In the genomic region with DNA sequence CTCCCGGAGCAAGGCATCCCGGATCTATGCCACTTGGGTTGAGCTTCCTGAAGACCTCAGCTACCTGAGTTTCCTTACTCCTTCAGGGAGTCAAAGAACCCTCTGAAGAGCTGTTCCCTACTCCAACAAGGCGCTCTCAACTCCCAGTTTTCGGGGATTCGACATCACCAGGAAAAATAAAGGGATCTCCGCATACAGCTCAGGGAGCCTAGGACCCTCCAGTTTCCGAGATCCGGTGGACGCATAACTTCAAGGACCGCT, we compare ENCODE assay signal across 9 mouse cellular contexts. TPM values are rescaled to one million over a fixed set of nuclear protein-coding genes. Genes with fewer than 3 reads are reported as not detected.
DNase-seq lines count a peak whose midpoint lies in the region; ATAC-seq lines count a peak whose summit lies in the region.
"Had no signal": no experiment of that assay in that cellular context is flagged by ENCODE, and none has a peak within 500 bp of the region (broad histone marks: within the 10 kb centered on the region; RNA-seq: fewer than 3 reads in every experiment).

No protein-coding gene starts in this region.

- H3K9ac ChIP-seq in heart, embryonic 15.5 days, result peak overlapping the region; percentile 73
- H3K9ac ChIP-seq in hindbrain, embryonic 11.5 days (ENCODE audit: low read depth, low read length), result peak overlapping the region; percentile 73

- peaks cover 36% of the 10 kb centered on the region for H3K4me1 ChIP-seq in heart, embryonic 15.5 days (replicated peaks)
- H3K4me1 ChIP-seq in hindbrain, embryonic 11.5 days (replicated peaks; ENCODE audit: control insufficient read depth, insufficient read depth, low read length), result peaks cover 6% of the 10 kb centered on the region; the same call in 1 of the 2 replicates
- H3K4me1 ChIP-seq in midbrain, embryonic 10.5 days, result peaks cover 47% of the 10 kb centered on the region

- ATAC-seq in heart, embryonic 15.5 days (replicated peaks; ENCODE audit: insufficient number of reproducible peaks, insufficient read depth, low FRiP score, low read depth), result 0 out of 2 replicates have a peak, but pooled peaks have one; percentile 0
- peak; percentile 15 for ATAC-seq in hindbrain, embryonic 11.5 days (ENCODE audit: low FRiP score)

- under 1% methylated on average over 10 of the region's 10 CpGs for WGBS in heart, embryonic 15.5 days
- WGBS in hindbrain, embryonic 11.5 days, result under 1% methylated on average over 10 of the region's 10 CpGs
- WGBS in midbrain, embryonic 10.5 days, result 0% methylated on average over 10 of the region's 10 CpGs

- H3K4me2 ChIP-seq in heart, embryonic 15.5 days, result peak overlapping the region; percentile 92
- H3K4me2 ChIP-seq in hindbrain, embryonic 11.5 days (replicated peaks; ENCODE audit: low read depth, low read length), result peak overlapping the region; percentile 99

- H3K27me3 ChIP-seq in heart, embryonic 15.5 days, result no peaks in the 10 kb centered on the region
- H3K27me3 ChIP-seq in hindbrain, embryonic 11.5 days (ENCODE audit: control insufficient read depth, insufficient read depth, low read length), result no peaks in the 10 kb centered on the region
- H3K27me3 ChIP-seq in midbrain, embryonic 10.5 days (ENCODE audit: low read depth, poor library complexity, severe bottlenecking), result no peaks in the 10 kb centered on the region

- H3K27ac ChIP-seq in heart, embryonic 15.5 days, result peak overlapping the region; percentile 52
- no peak overlapping the region for H3K27ac ChIP-seq in hindbrain, embryonic 11.5 days (ENCODE audit: low read depth, low read length)
- H3K27ac ChIP-seq in midbrain, embryonic 10.5 days (replicated peaks), result peak overlapping the region; percentile 85

- no peaks in the 10 kb centered on the region for H3K36me3 ChIP-seq in heart, embryonic 15.5 days
- no peaks in the 10 kb centered on the region for H3K36me3 ChIP-seq in hindbrain, embryonic 11.5 days (ENCODE audit: control insufficient read depth, insufficient read depth, low read length)
- H3K36me3 ChIP-seq in midbrain, embryonic 10.5 days, result peaks cover 17% of the 10 kb centered on the region

- intact Hi-C loops in heart, postnatal 36 days (cut with DNase I), result loop anchor here (1.0 to 2.0 kb wide), 3 partner anchors 21 to 35 kb away; no protein-coding TSS in a partner anchor

- DNase-seq in heart, postnatal 36 days, result no peak
- DNase-seq in MEL-GATA-1-ER (ENCODE audit: extremely low read depth, low read depth), result peak; percentile 22
- no peak for DNase-seq in hindbrain, embryonic 11.5 days (ENCODE audit: low spot score)
- no peak for DNase-seq in midbrain, embryonic 10.5 days (ENCODE audit: low spot score)
- DNase-seq in frontal cortex, adult 2 months (ENCODE audit: extremely low spot score in 1 of 2, low spot score in 1 of 2), result no peak
- DNase-seq in kidney, postnatal 36 days, result no peak
- DNase-seq in frontal cortex, postnatal 36 days (ENCODE audit: low spot score in 2 of 2), result no peak

- H3K4me3 ChIP-seq in heart, embryonic 15.5 days, result peak overlapping the region; percentile 73
- H3K4me3 ChIP-seq in hindbrain, embryonic 11.5 days (ENCODE audit: low read depth, low read length), result peak overlapping the region; percentile 71
- H3K4me3 ChIP-seq in midbrain, embryonic 10.5 days, result peak overlapping the region; percentile 75

- no peaks in the 10 kb centered on the region for H3K9me3 ChIP-seq in heart, embryonic 15.5 days (replicated peaks)
- no peaks in the 10 kb centered on the region for H3K9me3 ChIP-seq in hindbrain, embryonic 11.5 days (ENCODE audit: control insufficient read depth, low read length)
- no peaks in the 10 kb centered on the region for H3K9me3 ChIP-seq in midbrain, embryonic 10.5 days (replicated peaks)

RNA-seq across cellular contexts. Expression of a gene that starts 0.3 kb away (rescaled TPM):
- polyA plus RNA-seq in heart, embryonic 15.5 days (2015; fragmentation: Nextera tagmentation; extraction: Ambion mirVana), result 40.2 and 46.4 TPM in 2 replicates
- 10 to 100 TPM; 21.3 to 22.8 TPM for total RNA-seq in heart, postnatal 36 days (2021)
- 15.0 and 15.1 TPM in 2 replicates for polyA plus RNA-seq in hindbrain, embryonic 11.5 days (2014; fragmentation: Nextera tagmentation; extraction: Ambion mirVana)
- 40.1 and 40.4 TPM in 2 replicates for polyA plus RNA-seq in midbrain, embryonic 10.5 days (2016; fragmentation: Nextera tagmentation; extraction: Ambion mirVana)
- 12.6 and 13.4 TPM in 2 replicates for polyA plus RNA-seq in frontal cortex, adult 2 months (2012; rRNA removed)

RNA-seq across cellular contexts. Expression of a gene that starts 34.2 kb away (rescaled TPM):
- 73.9 and 90.0 TPM in 2 replicates for polyA plus RNA-seq in heart, embryonic 15.5 days (2015; fragmentation: Nextera tagmentation; extraction: Ambion mirVana)
- total RNA-seq in heart, postnatal 36 days (2021), result 10 to 100 TPM; 54.1 to 61.3 TPM
- polyA plus RNA-seq in hindbrain, embryonic 11.5 days (2014; fragmentation: Nextera tagmentation; extraction: Ambion mirVana), result 112 and 130 TPM in 2 replicates
- polyA plus RNA-seq in midbrain, embryonic 10.5 days (2016; fragmentation: Nextera tagmentation; extraction: Ambion mirVana), result 108 and 137 TPM in 2 replicates
- 262 TPM in 2 replicates for polyA plus RNA-seq in frontal cortex, adult 2 months (2012; rRNA removed)

RNA-seq across cellular contexts. Expression of a gene that starts 35.0 kb away (rescaled TPM):
- polyA plus RNA-seq in heart, embryonic 15.5 days (2015; fragmentation: Nextera tagmentation; extraction: Ambion mirVana), result 30.8 and 32.7 TPM in 2 replicates
- 10 to 100 TPM; 47.2 to 49.1 TPM for total RNA-seq in heart, postnatal 36 days (2021)
- 21.9 and 22.7 TPM in 2 replicates for polyA plus RNA-seq in hindbrain, embryonic 11.5 days (2014; fragmentation: Nextera tagmentation; extraction: Ambion mirVana)
- polyA plus RNA-seq in midbrain, embryonic 10.5 days (2016; fragmentation: Nextera tagmentation; extraction: Ambion mirVana), result 28.3 and 32.9 TPM in 2 replicates
- 38.2 and 40.3 TPM in 2 replicates for polyA plus RNA-seq in frontal cortex, adult 2 months (2012; rRNA removed)

RNA-seq across cellular contexts. Expression of a gene that starts 43.3 kb away (rescaled TPM):
- polyA plus RNA-seq in heart, embryonic 15.5 days (2015; fragmentation: Nextera tagmentation; extraction: Ambion mirVana), result 194 and 219 TPM in 2 replicates
- 10 to 100 TPM; 80.0 to 81.8 TPM for total RNA-seq in heart, postnatal 36 days (2021)
- polyA plus RNA-seq in hindbrain, embryonic 11.5 days (2014; fragmentation: Nextera tagmentation; extraction: Ambion mirVana), result 298 and 307 TPM in 2 replicates
- 278 and 281 TPM in 2 replicates for polyA plus RNA-seq in midbrain, embryonic 10.5 days (2016; fragmentation: Nextera tagmentation; extraction: Ambion mirVana)
- polyA plus RNA-seq in frontal cortex, adult 2 months (2012; rRNA removed), result 537 and 586 TPM in 2 replicates

RNA-seq across cellular contexts. Expression of a gene that starts 59.8 kb away (rescaled TPM):
- not detected in 2 replicates for polyA plus RNA-seq in heart, embryonic 15.5 days (2015; fragmentation: Nextera tagmentation; extraction: Ambion mirVana)
- not detected for total RNA-seq in heart, postnatal 36 days (2021)
- not detected in 2 replicates for polyA plus RNA-seq in hindbrain, embryonic 11.5 days (2014; fragmentation: Nextera tagmentation; extraction: Ambion mirVana)
- not detected in 2 replicates for polyA plus RNA-seq in midbrain, embryonic 10.5 days (2016; fragmentation: Nextera tagmentation; extraction: Ambion mirVana)
- polyA plus RNA-seq in frontal cortex, adult 2 months (2012; rRNA removed), result 0.24 and 0.55 TPM in 2 replicates
- polyA plus RNA-seq: large intestine, adult 2 months had no signal
